Mouse (Mus musculus) NIH3T3 (cell line): ENCODE results near the gene Zfp691.
A peak's percentile ranks its signal among the peaks of the same experiment; 100 is the strongest.

Experiments
- DNase-seq: peaks from one replicate; pipeline ENCODE4 v3.0.0-alpha.2; 2012; ENCODE audit warnings: low read depth

Gene Zfp691

GRCm38 (mm10) chr4:119167663-119168062 is 6.3 kb downstream of the Zfp691 start:
- peak; percentile 95 for DNase-seq

- no peak for DNase-seq
Observed at GRCm38 (mm10) chr4:119167068-119167467, 6.9 kb downstream of the Zfp691 start.

GRCm38 (mm10) chr4:119165916-119166315 is 8.1 kb downstream of the Zfp691 start:
- no peak for DNase-seq

GRCm38 (mm10) chr4:119162990-119163389 is 11.0 kb downstream of the Zfp691 start:
- DNase-seq, result no peak

GRCm38 (mm10) chr4:119161358-119161757 is 12.6 kb downstream of the Zfp691 start:
- DNase-seq, result no peak

GRCm38 (mm10) chr4:119157891-119158290 is 16.1 kb downstream of the Zfp691 start:
- no peak for DNase-seq

- peak; percentile 70 for DNase-seq
Observed at GRCm38 (mm10) chr4:119157186-119157585, 16.8 kb downstream of the Zfp691 start.

GRCm38 (mm10) chr4:119148741-119149140 is 25.3 kb downstream of the Zfp691 start:
- DNase-seq, result no peak

GRCm38 (mm10) chr4:119147347-119147746 is 26.6 kb downstream of the Zfp691 start:
- DNase-seq, result no peak

- DNase-seq, result peak; percentile 94
Observed at GRCm38 (mm10) chr4:119146816-119147215, 27.2 kb downstream of the Zfp691 start.

- peak; percentile 42 for DNase-seq
Observed at GRCm38 (mm10) chr4:119142230-119142871, 31.6 kb downstream of the Zfp691 start.

- DNase-seq, result no peak
Observed at GRCm38 (mm10) chr4:119141191-119141590, 32.8 kb downstream of the Zfp691 start.

GRCm38 (mm10) chr4:119140126-119140525 is 33.9 kb downstream of the Zfp691 start:
- DNase-seq, result peak; percentile 83

GRCm38 (mm10) chr4:119138776-119139175 is 35.2 kb downstream of the Zfp691 start:
- DNase-seq, result no peak

- DNase-seq, result no peak
Observed at GRCm38 (mm10) chr4:119138171-119138570, 35.8 kb downstream of the Zfp691 start.

GRCm38 (mm10) chr4:119137313-119137712 is 36.7 kb downstream of the Zfp691 start:
- no peak for DNase-seq

GRCm38 (mm10) chr4:119133860-119134259 is 40.1 kb downstream of the Zfp691 start:
- DNase-seq, result no peak

- DNase-seq, result no peak
Observed at GRCm38 (mm10) chr4:119133306-119133705, 40.7 kb downstream of the Zfp691 start.

GRCm38 (mm10) chr4:119131189-119131910 is 42.6 kb downstream of the Zfp691 start:
- no peak for DNase-seq

GRCm38 (mm10) chr4:119129096-119129495 is 44.9 kb downstream of the Zfp691 start:
- DNase-seq, result no peak

- DNase-seq, result no peak
Observed at GRCm38 (mm10) chr4:119128547-119128946, 45.4 kb downstream of the Zfp691 start.

GRCm38 (mm10) chr4:119127229-119127628 is 46.8 kb downstream of the Zfp691 start:
- no peak for DNase-seq

GRCm38 (mm10) chr4:119125577-119126270 is 48.3 kb downstream of the Zfp691 start:
- DNase-seq, result peak; percentile 79
